3 mouse cellular contexts compared by ENCODE assay signal in genomic region chr7:60123086-60123624, GRCm38 (mm10). TPM values are rescaled to one million over a fixed set of nuclear protein-coding genes. Genes with fewer than 3 reads are reported as not detected.
"Had no signal": no experiment of that assay in that cellular context is flagged by ENCODE, and none has a peak within 500 bp of the region (broad histone marks: within the 10 kb centered on the region; RNA-seq: fewer than 3 reads in every experiment).

No protein-coding gene starts in this region.

RNA-seq across cellular contexts. Expression of gene Snrpn, which starts 16.9 kb away (rescaled TPM):
- total RNA-seq: megakaryocyte, adult 5-6 weeks had no signal
- polyA plus RNA-seq: inflammation-experienced regulatory T-cells, adult 6 months; macrophage had no signal
